Mouse (Mus musculus): ENCODE data around the gene Usp22. TPM values are rescaled to one million over a fixed set of nuclear protein-coding genes. Genes with fewer than 3 reads are reported as not detected.

The Usp22 gene
- total and polyA plus RNA-seq, 3 experiments, result 48.1 to 65.3 (median 54.7) TPM

DNA sequence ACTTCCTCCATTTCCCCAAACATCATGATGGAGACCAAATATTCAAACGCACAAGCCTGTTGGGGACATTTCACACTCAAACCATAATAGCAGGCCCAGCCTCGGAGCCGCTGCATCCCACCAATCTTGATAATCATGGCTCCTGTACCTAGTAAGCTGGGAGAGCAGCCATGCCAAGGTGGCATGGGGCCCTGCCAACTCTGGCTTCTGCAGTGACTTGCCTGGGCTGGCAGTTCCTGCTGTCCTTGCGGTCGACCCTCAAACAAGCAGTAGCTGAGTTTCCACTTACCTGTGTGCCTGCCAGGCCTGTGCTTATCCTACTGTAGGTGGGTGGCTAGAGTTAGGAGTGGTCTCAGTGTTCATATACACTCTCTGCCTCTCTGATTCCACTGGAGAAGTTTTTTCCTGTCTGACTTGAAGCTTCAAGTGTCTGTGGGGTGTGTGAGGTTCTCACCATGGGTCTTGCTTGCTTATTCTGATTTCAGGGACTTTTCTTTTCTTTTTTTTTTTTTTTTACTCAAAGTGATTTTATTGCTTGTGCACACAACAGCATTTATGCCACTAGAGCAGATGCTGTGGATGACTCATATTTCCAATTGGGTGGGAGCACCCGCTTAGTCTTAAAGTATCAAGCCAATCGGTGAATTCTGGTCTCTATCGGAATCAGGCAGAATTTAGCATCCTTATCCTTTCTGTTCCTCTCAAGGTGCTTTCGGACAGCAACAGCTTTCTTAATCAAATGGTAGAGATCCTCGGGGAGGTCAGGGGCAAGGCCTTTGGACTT, 30.5 kb upstream of the Usp22 start:
- no peak overlapping the region for H3K9ac ChIP-seq (ENCODE audit: insufficient read depth, low read depth)
- peaks cover 10 to 15% of the 10 kb centered on the region in 2 experiments; a peak in 3 of 4 replicates for H3K4me1 ChIP-seq (ENCODE audit: control insufficient read depth in 1 of 2, insufficient read depth in 2 of 2)
- in situ Hi-C loops (cut with MboI; ENCODE audit: low pct_ligation_motif_present, low pct_unique_long_range_greater_than_20kb, low sequenced_read_pairs), result no loop called here
- no peaks in the 10 kb centered on the region for H3K79me2 ChIP-seq (replicated peaks; ENCODE audit: control insufficient read depth, extremely low read depth, insufficient read depth, poor library complexity, severe bottlenecking)
- no peak for TF ChIP-seq USF1 (IDR thresholded peaks at IDR 0.05; ENCODE audit: low read depth, low read length)
- TF ChIP-seq MAFK (IDR thresholded peaks at IDR 0.05; ENCODE audit: insufficient replicate concordance, low read length), result no peak
- TF ChIP-seq SIN3A (IDR thresholded peaks at IDR 0.05; ENCODE audit: low read length), result no peak
- TF ChIP-seq MEF2A (IDR thresholded peaks at IDR 0.05; ENCODE audit: borderline replicate concordance, low read depth, low read length), result no peak
- TF ChIP-seq MXI1 (IDR thresholded peaks at IDR 0.05; ENCODE audit: low read depth, low read length), result no peak
- no peak for TF ChIP-seq E2F4 (IDR thresholded peaks at IDR 0.05; ENCODE audit: insufficient replicate concordance, low read depth, low read length)
- TF ChIP-seq HCFC1 (IDR thresholded peaks at IDR 0.05; ENCODE audit: low read depth, low read length), result no peak
- no peak for TF ChIP-seq RCOR1 (conservative IDR thresholded peaks at IDR 0.05; ENCODE audit: low read depth, low read length)
- TF ChIP-seq CTCF (conservative IDR thresholded peaks at IDR 0.05 in 1 of 2, IDR thresholded peaks at IDR 0.05 in 1 of 2; ENCODE audit: low read depth in 2 of 2, low read length in 2 of 2), result no peak
- no peak for TF ChIP-seq RAD21 (IDR thresholded peaks at IDR 0.05; ENCODE audit: low read depth, low read length)
- no peak for TF ChIP-seq MYC (IDR thresholded peaks at IDR 0.05; ENCODE audit: low read depth, low read length)
- TF ChIP-seq PAX5 (IDR thresholded peaks at IDR 0.05; ENCODE audit: low read length), result no peak
- no peak for TF ChIP-seq TCF12 (IDR thresholded peaks at IDR 0.05; ENCODE audit: low read depth, low read length)
- TF ChIP-seq GABPA (IDR thresholded peaks at IDR 0.05; ENCODE audit: insufficient replicate concordance, low read depth, low read length), result no peak
- no peak for TF ChIP-seq MAX (IDR thresholded peaks at IDR 0.05; ENCODE audit: low read length)
- TF ChIP-seq UBTF (IDR thresholded peaks at IDR 0.05; ENCODE audit: low read depth, low read length), result no peak
- no peak for TF ChIP-seq EP300 (IDR thresholded peaks at IDR 0.05; ENCODE audit: low read length)
- no peak for TF ChIP-seq ETS1 (conservative IDR thresholded peaks at IDR 0.05; ENCODE audit: low read depth, low read length)
- no peak for DNase-seq (ENCODE audit: extremely low read depth)
- H3K4me3 ChIP-seq (replicated peaks in 1 of 3; ENCODE audit: low read depth in 2 of 3, low read length in 2 of 3, poor library complexity in 1 of 3), result no peak overlapping the region
- H3K36me3 ChIP-seq (replicated peaks in 1 of 2; ENCODE audit: control insufficient read depth in 1 of 2, insufficient read depth in 1 of 2, low read length in 1 of 2), result no peaks in the 10 kb centered on the region
- dilution Hi-C loops (cut with MboI; ENCODE audit: extremely low pct_ligation_motif_present, extremely low pct_unique_long_range_greater_than_20kb, low sequenced_read_pairs), result no loop called here
- H3K27ac ChIP-seq (ENCODE audit: insufficient read depth, low read depth), result no peak overlapping the region
- peaks cover 4% of the 10 kb centered on the region for H3K27me3 ChIP-seq (replicated peaks)
- no peaks in the 10 kb centered on the region for H3K9me3 ChIP-seq (replicated peaks; ENCODE audit: low read length)
- no peak overlapping the region for H3K4me2 ChIP-seq (ENCODE audit: insufficient read depth, low read depth, poor library complexity, severe bottlenecking)

DNA sequence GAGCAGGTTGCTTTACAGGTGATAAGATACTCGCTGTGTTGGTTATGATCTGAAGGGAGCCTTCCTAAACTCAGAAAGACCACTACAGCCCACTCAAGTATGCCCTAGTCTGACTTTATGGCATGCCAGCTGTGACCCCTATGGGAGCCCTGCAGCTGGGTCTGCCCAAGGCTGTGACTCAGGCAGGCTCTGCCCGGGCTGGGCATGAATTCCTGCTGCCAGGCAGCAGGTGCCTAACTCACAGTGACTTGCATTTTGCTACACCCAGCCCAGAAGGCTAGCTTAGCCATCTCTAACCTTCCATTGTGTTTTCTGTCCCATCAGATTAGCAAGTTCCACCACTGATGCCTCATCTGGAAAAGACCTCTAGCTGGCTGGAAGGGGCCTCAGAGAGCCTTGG, 28.0 kb upstream of the Usp22 start:
- Histone ChIP-seq H3K9me3 (replicated peaks; ENCODE audit: low read length) (no peaks in the 10 kb centered on the region), H3K4me2 (ENCODE audit: insufficient read depth, low read depth, poor library complexity, severe bottlenecking) (no peak overlapping the region), H3K36me3 (replicated peaks in 1 of 2; ENCODE audit: control insufficient read depth in 1 of 2, insufficient read depth in 1 of 2, low read length in 1 of 2) (no peaks in the 10 kb centered on the region), H3K27ac (ENCODE audit: insufficient read depth, low read depth) (no peak overlapping the region), H3K27me3 (replicated peaks) (no peaks in the 10 kb centered on the region), H3K4me1 (ENCODE audit: control insufficient read depth in 1 of 2, insufficient read depth in 2 of 2) (peaks cover under 1 to 7% of the 10 kb centered on the region in 2 experiments; a peak in 2 of 4 replicates), H3K9ac (ENCODE audit: insufficient read depth, low read depth) (no peak overlapping the region), H3K4me3 (replicated peaks in 1 of 3; ENCODE audit: low read depth in 2 of 3, low read length in 2 of 3, poor library complexity in 1 of 3) (no peak overlapping the region), H3K79me2 (replicated peaks; ENCODE audit: control insufficient read depth, extremely low read depth, insufficient read depth, poor library complexity, severe bottlenecking) (no peaks in the 10 kb centered on the region)
- no peak for DNase-seq (ENCODE audit: extremely low read depth)
- in situ Hi-C loops (cut with MboI; ENCODE audit: low pct_ligation_motif_present, low pct_unique_long_range_greater_than_20kb, low sequenced_read_pairs), result no loop called here
- no peak for TF ChIP-seq MAZ (IDR thresholded peaks at IDR 0.05; ENCODE audit: low read depth, low read length)
- no peak for TF ChIP-seq MYC (IDR thresholded peaks at IDR 0.05; ENCODE audit: low read depth, low read length)
- TF ChIP-seq MAX (IDR thresholded peaks at IDR 0.05; ENCODE audit: low read length), result no peak
- no peak for TF ChIP-seq ZKSCAN1 (IDR thresholded peaks at IDR 0.05; ENCODE audit: borderline replicate concordance, low read depth, low read length)
- no peak for TF ChIP-seq USF1 (IDR thresholded peaks at IDR 0.05; ENCODE audit: low read depth, low read length)
- no peak for TF ChIP-seq ZC3H11A (IDR thresholded peaks at IDR 0.05; ENCODE audit: low read depth, low read length)
- TF ChIP-seq KAT2A (IDR thresholded peaks at IDR 0.05; ENCODE audit: insufficient replicate concordance, low read length), result no peak
- TF ChIP-seq UBTF (IDR thresholded peaks at IDR 0.05; ENCODE audit: low read depth, low read length), result no peak
- no peak for TF ChIP-seq HCFC1 (IDR thresholded peaks at IDR 0.05; ENCODE audit: low read depth, low read length)
- no peak for TF ChIP-seq CHD2 (IDR thresholded peaks at IDR 0.05; ENCODE audit: low read length)
- TF ChIP-seq ZMIZ1 (IDR thresholded peaks at IDR 0.05; ENCODE audit: low read depth, low read length), result no peak
- TF ChIP-seq SMC3 (IDR thresholded peaks at IDR 0.05; ENCODE audit: low read depth, low read length), result no peak
- TF ChIP-seq USF2 (conservative IDR thresholded peaks at IDR 0.05; ENCODE audit: low read depth, low read length), result no peak
- TF ChIP-seq NRF1 (IDR thresholded peaks at IDR 0.05; ENCODE audit: low read depth, low read length), result no peak
- no peak for TF ChIP-seq E2F4 (IDR thresholded peaks at IDR 0.05; ENCODE audit: insufficient replicate concordance, low read depth, low read length)
- no peak for TF ChIP-seq NELFE (IDR thresholded peaks at IDR 0.05; ENCODE audit: low read depth, low read length)
- TF ChIP-seq JUND (conservative IDR thresholded peaks at IDR 0.05; ENCODE audit: low read depth, low read length), result no peak
- no peak for TF ChIP-seq CHD1 (IDR thresholded peaks at IDR 0.05; ENCODE audit: low read depth, low read length)
- TF ChIP-seq MXI1 (IDR thresholded peaks at IDR 0.05; ENCODE audit: low read depth, low read length), result no peak
- dilution Hi-C loops (cut with MboI; ENCODE audit: extremely low pct_ligation_motif_present, extremely low pct_unique_long_range_greater_than_20kb, low sequenced_read_pairs), result no loop called here

All from CH12.LX (cell line).